Mouse (Mus musculus): ENCODE data around the gene Ifnl2. TPM values are rescaled to one million over a fixed set of nuclear protein-coding genes. Genes with fewer than 3 reads are reported as not detected.

The Ifnl2 gene
- polyA plus RNA-seq, 1 experiment, result not detected

- H3K4me3 ChIP-seq (ENCODE audit: low read depth, low read length), result no peak overlapping the region
- 79% methylated on average over 8 of the region's 8 CpGs for WGBS
- no peaks in the 10 kb centered on the region; the same call in 1 of the 2 replicates for H3K27me3 ChIP-seq (ENCODE audit: control insufficient read depth, insufficient read depth, low read length)
- H3K27ac ChIP-seq (ENCODE audit: insufficient read depth, low read depth, low read length), result no peak overlapping the region
- TF ChIP-seq CTCF (IDR thresholded peaks at IDR 0.05; ENCODE audit: extremely low read depth, insufficient read length, insufficient replicate concordance, low read depth, low read length) (no peak), POLR2A (IDR thresholded peaks at IDR 0.05; ENCODE audit: low read depth, low read length) (no peak)
- peaks cover 2% of the 10 kb centered on the region; the same call in 1 of the 2 replicates for H3K4me1 ChIP-seq (ENCODE audit: control insufficient read depth, insufficient read depth, insufficient read length, low read length)
- no peaks in the 10 kb centered on the region for H3K36me3 ChIP-seq (ENCODE audit: control insufficient read depth, insufficient read depth, low read length)
Observed at GRCm38 (mm10) chr7:28492310-28492709, 17.9 kb downstream of the Ifnl2 start.

- Histone ChIP-seq H3K36me3 (ENCODE audit: control insufficient read depth, insufficient read depth, low read length) (no peaks in the 10 kb centered on the region), H3K4me3 (ENCODE audit: low read depth, low read length) (no peak overlapping the region), H3K27me3 (ENCODE audit: control insufficient read depth, insufficient read depth, low read length) (no peaks in the 10 kb centered on the region; the same call in 1 of the 2 replicates), H3K4me1 (ENCODE audit: control insufficient read depth, insufficient read depth, insufficient read length, low read length) (peaks cover 2% of the 10 kb centered on the region; the same call in 1 of the 2 replicates), H3K27ac (ENCODE audit: insufficient read depth, low read depth, low read length) (no peak overlapping the region)
- WGBS, result 41% methylated on average over 14 of the region's 14 CpGs
- TF ChIP-seq POLR2A (IDR thresholded peaks at IDR 0.05; ENCODE audit: low read depth, low read length) (no peak), CTCF (IDR thresholded peaks at IDR 0.05; ENCODE audit: extremely low read depth, insufficient read length, insufficient replicate concordance, low read depth, low read length) (no peak)
Observed at GRCm38 (mm10) chr7:28490903-28491302, 19.4 kb downstream of the Ifnl2 start.

GRCm38 (mm10) chr7:28490410-28490809, 19.8 kb downstream of the Ifnl2 start:
- TF ChIP-seq POLR2A (IDR thresholded peaks at IDR 0.05; ENCODE audit: low read depth, low read length), result no peak
- peak; percentile 74; the same call in 1 of the 2 replicates for TF ChIP-seq CTCF (IDR thresholded peaks at IDR 0.05; ENCODE audit: extremely low read depth, insufficient read length, insufficient replicate concordance, low read depth, low read length)
- H3K27ac ChIP-seq (ENCODE audit: insufficient read depth, low read depth, low read length), result no peak overlapping the region
- 3% methylated on average over 10 of the region's 10 CpGs for WGBS

GRCm38 (mm10) chr7:28488030-28488491, 22.2 kb downstream of the Ifnl2 start:
- H3K27me3 ChIP-seq (ENCODE audit: control insufficient read depth, insufficient read depth, low read length), result no peaks in the 10 kb centered on the region; the same call in 1 of the 2 replicates
- H3K27ac ChIP-seq (ENCODE audit: insufficient read depth, low read depth, low read length), result no peak overlapping the region
- WGBS, result 4% methylated on average over 16 of the region's 16 CpGs
- peaks cover 2% of the 10 kb centered on the region; the same call in 1 of the 2 replicates for H3K4me1 ChIP-seq (ENCODE audit: control insufficient read depth, insufficient read depth, insufficient read length, low read length)
- TF ChIP-seq CTCF (IDR thresholded peaks at IDR 0.05; ENCODE audit: extremely low read depth, insufficient read length, insufficient replicate concordance, low read depth, low read length), result no peak
- TF ChIP-seq POLR2A (IDR thresholded peaks at IDR 0.05; ENCODE audit: low read depth, low read length), result no peak
- H3K36me3 ChIP-seq (ENCODE audit: control insufficient read depth, insufficient read depth, low read length), result no peaks in the 10 kb centered on the region
- H3K4me3 ChIP-seq (ENCODE audit: low read depth, low read length), result peak overlapping the region; percentile 25

More at GRCm38 (mm10) chr7:28490410-28490809, 19.8 kb downstream of the Ifnl2 start:
- H3K4me3 ChIP-seq (ENCODE audit: low read depth, low read length), result no peak overlapping the region
- H3K4me1 ChIP-seq (ENCODE audit: control insufficient read depth, insufficient read depth, insufficient read length, low read length), result peaks cover 2% of the 10 kb centered on the region; the same call in 1 of the 2 replicates
- H3K27me3 ChIP-seq (ENCODE audit: control insufficient read depth, insufficient read depth, low read length), result no peaks in the 10 kb centered on the region; the same call in 1 of the 2 replicates
- H3K36me3 ChIP-seq (ENCODE audit: control insufficient read depth, insufficient read depth, low read length), result no peaks in the 10 kb centered on the region

- 18% methylated on average over 4 of the region's 4 CpGs for WGBS
- H3K27me3 ChIP-seq (ENCODE audit: control insufficient read depth, insufficient read depth, low read length), result peaks cover 3% of the 10 kb centered on the region; the same call in 1 of the 2 replicates
- no peak overlapping the region for H3K27ac ChIP-seq (ENCODE audit: insufficient read depth, low read depth, low read length)
- TF ChIP-seq CTCF (IDR thresholded peaks at IDR 0.05; ENCODE audit: extremely low read depth, insufficient read length, insufficient replicate concordance, low read depth, low read length) (no peak), POLR2A (IDR thresholded peaks at IDR 0.05; ENCODE audit: low read depth, low read length) (no peak)
- no peaks in the 10 kb centered on the region for H3K36me3 ChIP-seq (ENCODE audit: control insufficient read depth, insufficient read depth, low read length)
- no peak overlapping the region for H3K4me3 ChIP-seq (ENCODE audit: low read depth, low read length)
- peaks cover 2% of the 10 kb centered on the region; the same call in 1 of the 2 replicates for H3K4me1 ChIP-seq (ENCODE audit: control insufficient read depth, insufficient read depth, insufficient read length, low read length)
Observed at GRCm38 (mm10) chr7:28484192-28484591, 26.1 kb downstream of the Ifnl2 start.

- Histone ChIP-seq H3K36me3 (ENCODE audit: control insufficient read depth, insufficient read depth, low read length) (no peaks in the 10 kb centered on the region), H3K27me3 (ENCODE audit: control insufficient read depth, insufficient read depth, low read length) (peaks cover 4% of the 10 kb centered on the region; the same call in 1 of the 2 replicates), H3K4me3 (ENCODE audit: low read depth, low read length) (no peak overlapping the region), H3K4me1 (ENCODE audit: control insufficient read depth, insufficient read depth, insufficient read length, low read length) (peaks cover 3% of the 10 kb centered on the region; the same call in 1 of the 2 replicates), H3K27ac (ENCODE audit: insufficient read depth, low read depth, low read length) (no peak overlapping the region)
- TF ChIP-seq CTCF (IDR thresholded peaks at IDR 0.05; ENCODE audit: extremely low read depth, insufficient read length, insufficient replicate concordance, low read depth, low read length), result no peak
- no peak for TF ChIP-seq POLR2A (IDR thresholded peaks at IDR 0.05; ENCODE audit: low read depth, low read length)
- WGBS, result 80% methylated on average over 11 of the region's 11 CpGs
Observed at GRCm38 (mm10) chr7:28482854-28483253, 27.4 kb downstream of the Ifnl2 start.

GRCm38 (mm10) chr7:28478854-28479253, 31.4 kb downstream of the Ifnl2 start:
- TF ChIP-seq CTCF (IDR thresholded peaks at IDR 0.05; ENCODE audit: extremely low read depth, insufficient read length, insufficient replicate concordance, low read depth, low read length) (no peak), POLR2A (IDR thresholded peaks at IDR 0.05; ENCODE audit: low read depth, low read length) (no peak)
- Histone ChIP-seq H3K4me1 (ENCODE audit: control insufficient read depth, insufficient read depth, insufficient read length, low read length) (peaks cover 11% of the 10 kb centered on the region), H3K4me3 (ENCODE audit: low read depth, low read length) (no peak overlapping the region), H3K27ac (ENCODE audit: insufficient read depth, low read depth, low read length) (no peak overlapping the region), H3K27me3 (ENCODE audit: control insufficient read depth, insufficient read depth, low read length) (0 out of 2 replicates have a peak, but pooled peaks cover 4% of the 10 kb centered on the region), H3K36me3 (ENCODE audit: control insufficient read depth, insufficient read depth, low read length) (no peaks in the 10 kb centered on the region)
- 3% methylated on average over 8 of the region's 8 CpGs for WGBS
